Mouse (Mus musculus): Measurements from ENCODE around the gene Zfp72. TPM values are rescaled to one million over a fixed set of nuclear protein-coding genes. Genes with fewer than 3 reads are reported as not detected.

Gene Zfp72
- 62.6 TPM for polyA plus RNA-seq (2014; fragmentation: Illumina TruSeq; extraction: RNeasy Lipid Tissue Mini Kit (QIAGEN cat#74804); ENCODE audit: low read depth, low replicate concordance)

DNA sequence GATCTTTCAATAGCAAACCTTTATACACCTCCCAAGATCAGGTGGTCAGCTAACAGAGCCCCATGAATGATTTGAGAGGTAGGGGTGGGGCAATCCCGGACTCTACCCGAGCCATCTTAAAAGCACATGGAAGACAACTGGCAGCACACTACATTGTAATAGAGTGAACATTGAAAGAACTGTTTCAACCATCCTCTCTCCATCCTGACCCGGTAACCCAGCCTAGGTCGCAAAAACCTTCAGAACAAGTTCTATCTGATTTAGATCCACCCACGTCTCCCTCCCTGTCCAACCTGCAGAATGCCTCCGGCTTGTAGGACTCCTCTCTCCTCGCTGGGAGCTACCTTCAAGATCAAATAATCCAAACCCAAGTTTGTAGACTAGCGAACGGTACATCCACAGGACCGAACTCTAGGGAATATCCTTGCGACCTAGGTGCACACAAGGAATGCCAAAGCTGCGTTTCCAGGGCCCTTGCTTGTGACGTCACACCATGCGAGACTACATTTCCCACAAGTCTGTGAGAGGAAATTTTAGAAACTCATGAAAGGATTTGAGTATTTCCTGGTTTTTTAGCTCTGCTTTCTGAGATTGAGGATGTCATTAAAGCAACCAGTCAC, at the start of gene Zfp72:
Gene Zfp72, minus strand, starts transcription at position 466 of the 620 bp plus-strand sequence.

DNA sequence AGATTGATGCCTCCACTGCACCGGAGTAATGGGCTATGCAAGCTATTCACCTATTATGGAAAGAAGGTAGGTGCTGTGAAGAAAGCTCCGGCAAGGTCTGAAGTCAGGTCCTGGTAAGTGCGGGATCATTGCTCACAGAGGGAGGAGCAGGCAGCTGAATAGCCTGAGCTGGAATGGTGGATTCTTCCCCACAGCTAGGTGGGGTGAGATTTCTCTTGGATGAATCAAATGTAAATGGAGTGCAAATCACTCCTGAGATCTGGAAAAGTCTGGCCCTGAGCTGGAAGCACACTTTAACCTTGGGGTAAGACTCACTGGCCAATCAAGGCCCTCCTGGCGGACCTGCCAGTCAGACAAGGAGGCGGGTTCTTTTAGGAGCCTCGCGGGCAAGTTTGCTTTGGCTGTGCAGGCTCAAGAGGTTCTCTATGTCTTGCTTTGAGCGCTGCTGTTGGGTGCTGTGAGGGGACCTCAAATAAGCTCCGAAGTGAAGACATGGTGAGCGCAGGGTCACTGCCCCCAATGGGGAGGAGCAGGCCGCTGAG, 8.7 kb upstream of the Zfp72 start, which contains the start of gene Ftl1-ps1:
Gene Ftl1-ps1, plus strand, starts transcription at position 397 of the 542 bp plus-strand sequence.

DNA sequence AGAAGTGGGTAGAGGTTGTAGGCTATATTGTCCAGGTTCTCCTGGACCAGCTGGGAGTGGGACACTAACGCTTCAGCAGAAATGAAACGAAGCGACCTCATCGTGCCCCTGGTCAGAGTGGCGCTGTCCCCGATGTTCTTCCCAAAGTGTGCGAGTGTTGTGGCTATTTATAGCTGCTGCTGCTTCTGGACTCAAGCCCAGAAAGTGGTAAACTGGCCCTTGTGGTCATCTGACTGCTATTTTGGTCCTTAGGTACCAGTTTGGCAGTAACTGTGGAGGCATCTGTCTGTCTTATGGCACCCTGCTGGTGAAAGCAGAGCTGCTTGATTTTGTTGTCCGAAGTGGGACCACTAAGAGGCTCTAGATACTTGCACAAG, 26.8 kb downstream of the Zfp72 start, which contains the start of gene Lrrc14b:
Gene Lrrc14b, minus strand, starts transcription at position 147 of the 377 bp plus-strand sequence.

DNA sequence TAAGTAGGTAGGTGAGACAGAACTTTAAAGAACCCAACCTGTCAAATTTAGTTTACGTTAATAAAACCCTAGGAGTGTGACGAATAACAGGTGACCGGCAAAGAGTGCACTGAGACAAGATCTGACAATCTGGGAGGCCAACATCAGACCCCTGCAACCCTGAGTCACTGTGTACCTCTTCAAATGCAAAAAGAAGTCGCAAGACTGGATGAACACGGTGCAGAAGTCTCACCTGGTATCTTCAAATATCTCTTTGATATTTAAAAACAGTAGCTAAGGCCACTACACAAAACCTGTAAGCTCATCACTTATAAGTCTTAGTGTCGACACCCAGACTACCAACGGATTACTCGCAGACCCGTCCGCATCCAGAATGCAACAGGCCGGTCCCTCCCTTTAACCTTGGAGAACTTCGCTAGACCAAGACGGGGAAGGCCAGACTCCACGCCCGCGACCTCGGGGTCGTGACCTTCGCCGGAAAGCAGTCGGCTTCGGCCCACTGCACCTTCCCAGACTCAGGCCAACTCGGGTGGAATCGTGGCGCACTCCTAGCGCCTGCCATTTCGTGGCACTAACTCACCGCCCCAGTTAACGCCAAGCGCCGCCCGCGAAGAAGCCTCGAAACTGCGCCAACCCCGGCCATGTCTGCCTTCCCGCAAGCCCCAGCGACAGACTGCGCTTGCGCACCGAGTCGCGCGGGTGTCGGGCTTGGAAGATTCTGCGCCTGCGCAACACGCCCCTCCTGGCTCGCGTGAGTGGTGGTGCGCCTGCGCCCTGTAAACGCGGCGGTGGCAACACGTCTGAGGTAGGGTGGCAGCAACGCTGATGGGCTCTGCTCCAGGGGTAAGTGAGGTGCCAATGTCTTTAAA, 40.8 kb downstream of the Zfp72 start, which contains the start of the genes Sdha and Ccdc127:
Gene Sdha, minus strand, starts transcription at position 715 of the 869 bp plus-strand sequence.
Gene Ccdc127, plus strand, starts transcription at position 744 of the 869 bp plus-strand sequence.

Other genes starting within 250 kb of the Zfp72 start
- gene Exoc3, start 182.1 kb downstream of the Zfp72 start, polyA plus RNA-seq (2014; fragmentation: Illumina TruSeq; extraction: RNeasy Lipid Tissue Mini Kit (QIAGEN cat#74804); ENCODE audit: low read depth, low replicate concordance) = 25.8 TPM
- gene Ahrr, start 98.5 kb downstream of the Zfp72 start, polyA plus RNA-seq (2014; fragmentation: Illumina TruSeq; extraction: RNeasy Lipid Tissue Mini Kit (QIAGEN cat#74804); ENCODE audit: low read depth, low replicate concordance) = 0.22 TPM
- gene Pdcd6, start 73.3 kb downstream of the Zfp72 start, polyA plus RNA-seq (2014; fragmentation: Illumina TruSeq; extraction: RNeasy Lipid Tissue Mini Kit (QIAGEN cat#74804); ENCODE audit: low read depth, low replicate concordance) = 41.3 TPM
- gene Sdha, start 40.6 kb downstream of the Zfp72 start, polyA plus RNA-seq (2014; fragmentation: Illumina TruSeq; extraction: RNeasy Lipid Tissue Mini Kit (QIAGEN cat#74804); ENCODE audit: low read depth, low replicate concordance) = 89.4 TPM
- gene Ccdc127, start 40.5 kb downstream of the Zfp72 start, polyA plus RNA-seq (2014; fragmentation: Illumina TruSeq; extraction: RNeasy Lipid Tissue Mini Kit (QIAGEN cat#74804); ENCODE audit: low read depth, low replicate concordance) = 35.1 TPM
- not detected for gene Lrrc14b, start 26.8 kb downstream of the Zfp72 start, polyA plus RNA-seq (2014; fragmentation: Illumina TruSeq; extraction: RNeasy Lipid Tissue Mini Kit (QIAGEN cat#74804); ENCODE audit: low read depth, low replicate concordance)
- 0.49 TPM for gene Ftl1-ps1, start 8.9 kb upstream of the Zfp72 start, polyA plus RNA-seq (2014; fragmentation: Illumina TruSeq; extraction: RNeasy Lipid Tissue Mini Kit (QIAGEN cat#74804); ENCODE audit: low read depth, low replicate concordance)
- gene Zfp825, start 103.2 kb upstream of the Zfp72 start, polyA plus RNA-seq (2014; fragmentation: Illumina TruSeq; extraction: RNeasy Lipid Tissue Mini Kit (QIAGEN cat#74804); ENCODE audit: low read depth, low replicate concordance) = 8.0 TPM
- gene Erap1, start 248.7 kb upstream of the Zfp72 start, polyA plus RNA-seq (2014; fragmentation: Illumina TruSeq; extraction: RNeasy Lipid Tissue Mini Kit (QIAGEN cat#74804); ENCODE audit: low read depth, low replicate concordance) = 18.9 TPM